In genomic region chr10:13965316-13965973, GRCm38 (mm10) we compare ENCODE assay signal across 8 mouse cellular contexts. TPM values are rescaled to one million over a fixed set of nuclear protein-coding genes. Genes with fewer than 3 reads are reported as not detected.
DNase-seq lines count a peak whose midpoint lies in the region; ATAC-seq lines count a peak whose summit lies in the region.

No protein-coding gene starts in this region.

- peak overlapping the region; percentile 95 for H3K4me3 ChIP-seq in hindbrain, embryonic 15.5 days

- H3K27ac ChIP-seq in hindbrain, embryonic 15.5 days (replicated peaks): peak overlapping the region; percentile 99

- ATAC-seq in hindbrain, embryonic 15.5 days (ENCODE audit: low FRiP score, low read depth): peak; percentile 79

- no peaks in the 10 kb centered on the region for H3K9me3 ChIP-seq in hindbrain, embryonic 15.5 days

- peak overlapping the region; percentile 91 for H3K4me2 ChIP-seq in hindbrain, embryonic 15.5 days

- H3K27me3 ChIP-seq in hindbrain, embryonic 15.5 days: no peaks in the 10 kb centered on the region; the same call in 1 of the 2 replicates

- H3K36me3 ChIP-seq in hindbrain, embryonic 15.5 days: no peaks in the 10 kb centered on the region

- peak; percentile 93 for DNase-seq in NIH3T3 (ENCODE audit: low read depth)
- DNase-seq in cerebellum, postnatal 14 days: peak; percentile 94 to 95
- peak; percentile 94 for DNase-seq in gastrocnemius, adult 18-20 months (ENCODE audit: low spot score)
- peak; percentile 74 for DNase-seq in left cerebral cortex, adult 11 months (ENCODE audit: low spot score)
- peak; percentile 94 for DNase-seq in lung, postnatal 25 days (ENCODE audit: low spot score)
- peak; percentile 87 for DNase-seq in ovary, postnatal 36 days (ENCODE audit: low spot score)
- DNase-seq in thymus, postnatal 10 days (ENCODE audit: low spot score in 2 of 2): peak; percentile 77 to 78

- WGBS in hindbrain, embryonic 15.5 days: under 1% methylated on average over 45 of the region's 54 CpGs

- H3K9ac ChIP-seq in hindbrain, embryonic 15.5 days: peak overlapping the region; percentile 95

- peaks cover 12% of the 10 kb centered on the region for H3K4me1 ChIP-seq in hindbrain, embryonic 15.5 days (replicated peaks)

RNA-seq across cellular contexts. Expression of gene Hivep2, which starts 0.4 kb away (rescaled TPM):
- total RNA-seq in gastrocnemius, adult 18-20 months (2021): 10 to 100 TPM; 47.5 to 48.3 TPM
- polyA plus RNA-seq in hindbrain, embryonic 15.5 days (2015; fragmentation: Nextera tagmentation; extraction: Ambion mirVana): 10.7 and 11.6 TPM in 2 replicates

Comparison
In these comparisons a context has a peak if more than half of its experiments do, and no peak if none do; other contexts are left out.
1. Peak in every context shown above with its lines: DNase-seq, ATAC-seq, H3K4me3 ChIP-seq and H3K27ac ChIP-seq.